Mouse (Mus musculus): Measurements from ENCODE around the gene Dnajc8. TPM values are rescaled to one million over a fixed set of nuclear protein-coding genes. Genes with fewer than 3 reads are reported as not detected.
"Not testable (repeated sequence)": the region's sequence is repeated elsewhere in the genome, so short reads cannot be mapped to it uniquely, and the experiment has no call there.

Gene Dnajc8
- polyA plus RNA-seq, 1 experiment from 2014 or later = 153 TPM

GRCm38 (mm10) chr4:132598861-132599260 is 63.5 kb downstream of the Dnajc8 start:
- no peaks in the 10 kb centered on the region for H3K4me1 ChIP-seq (ENCODE audit: control insufficient read depth, insufficient read depth, low read length)
- H3K27ac ChIP-seq (ENCODE audit: low read length) = no peak overlapping the region
- no peaks in the 10 kb centered on the region for H3K27me3 ChIP-seq (ENCODE audit: control insufficient read depth, insufficient read depth, low read depth, low read length)
- H3K4me3 ChIP-seq (ENCODE audit: low read depth, low read length) = no peak overlapping the region
- ATAC-seq = no peak
- no peak overlapping the region for H3K9ac ChIP-seq (ENCODE audit: low read depth, low read length)
- no peak overlapping the region for H3K4me2 ChIP-seq (ENCODE audit: low read length)
- H3K36me3 ChIP-seq (ENCODE audit: control insufficient read depth, insufficient read depth, low read length) = no peaks in the 10 kb centered on the region
- WGBS = 87% methylated on average over 2 of the region's 2 CpGs
- no peaks in the 10 kb centered on the region for H3K9me3 ChIP-seq (replicated peaks; ENCODE audit: control insufficient read depth, low read length, poor library complexity, severe bottlenecking)

DNA sequence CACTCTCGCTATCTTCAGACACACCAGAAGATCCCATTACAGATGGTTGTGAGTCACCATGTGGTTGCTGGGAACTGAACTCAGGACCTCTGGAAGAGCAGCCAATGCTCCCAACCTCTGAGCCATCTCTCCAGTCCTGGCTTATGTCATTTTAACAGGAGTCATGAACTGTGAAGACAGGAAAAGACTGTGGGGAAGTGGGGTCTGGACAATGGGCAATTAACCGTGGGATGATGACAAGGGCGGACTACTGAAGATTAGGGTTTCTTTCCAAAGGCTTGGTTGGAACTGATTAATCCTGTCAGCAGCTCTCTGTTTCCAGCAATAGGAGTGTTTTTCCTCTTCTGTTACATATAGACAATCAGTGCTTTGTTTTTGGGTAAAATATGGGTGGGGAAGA is 64.4 kb downstream of the Dnajc8 start:
- Histone ChIP-seq H3K9ac (ENCODE audit: low read depth, low read length) (no peak overlapping the region), H3K9me3 (replicated peaks; ENCODE audit: control insufficient read depth, low read length, poor library complexity, severe bottlenecking) (no peaks in the 10 kb centered on the region), H3K4me3 (ENCODE audit: low read depth, low read length) (no peak overlapping the region), H3K27ac (ENCODE audit: low read length) (no peak overlapping the region), H3K4me2 (ENCODE audit: low read length) (no peak overlapping the region), H3K4me1 (ENCODE audit: control insufficient read depth, insufficient read depth, low read length) (no peaks in the 10 kb centered on the region), H3K27me3 (ENCODE audit: control insufficient read depth, insufficient read depth, low read depth, low read length) (no peaks in the 10 kb centered on the region), H3K36me3 (ENCODE audit: control insufficient read depth, insufficient read depth, low read length) (no peaks in the 10 kb centered on the region)
- ATAC-seq = no peak
- 87% methylated on average over 3 of the region's 3 CpGs for WGBS

DNA sequence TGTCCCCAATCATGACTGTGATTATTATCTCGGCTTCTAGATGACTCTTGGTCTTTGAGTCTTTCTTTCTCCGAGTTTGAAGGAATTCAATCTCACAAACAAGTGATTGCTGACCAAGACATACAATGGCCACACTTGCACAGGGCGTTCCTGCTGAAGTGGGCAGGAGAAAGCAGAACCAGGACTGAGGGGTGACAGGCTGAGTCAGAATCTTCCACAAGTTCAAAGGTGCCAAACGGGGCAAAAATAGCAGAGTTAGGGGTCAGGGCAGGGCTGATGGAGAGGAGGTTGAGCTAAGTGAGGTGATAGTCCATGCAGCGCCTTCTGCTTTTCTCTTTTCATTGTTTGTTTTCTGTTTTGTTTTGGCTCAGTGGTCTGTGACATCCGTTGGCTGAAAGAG is 65.1 kb downstream of the Dnajc8 start:
- no peak for ATAC-seq
- H3K4me2 ChIP-seq (ENCODE audit: low read length) = no peak overlapping the region
- no peaks in the 10 kb centered on the region for H3K9me3 ChIP-seq (replicated peaks; ENCODE audit: control insufficient read depth, low read length, poor library complexity, severe bottlenecking)
- H3K9ac ChIP-seq (ENCODE audit: low read depth, low read length) = no peak overlapping the region
- 79% methylated on average over 6 of the region's 6 CpGs for WGBS
- no peaks in the 10 kb centered on the region for H3K4me1 ChIP-seq (ENCODE audit: control insufficient read depth, insufficient read depth, low read length)
- H3K27me3 ChIP-seq (ENCODE audit: control insufficient read depth, insufficient read depth, low read depth, low read length) = no peaks in the 10 kb centered on the region
- no peak overlapping the region for H3K27ac ChIP-seq (ENCODE audit: low read length)
- no peaks in the 10 kb centered on the region for H3K36me3 ChIP-seq (ENCODE audit: control insufficient read depth, insufficient read depth, low read length)
- H3K4me3 ChIP-seq (ENCODE audit: low read depth, low read length) = no peak overlapping the region

DNA sequence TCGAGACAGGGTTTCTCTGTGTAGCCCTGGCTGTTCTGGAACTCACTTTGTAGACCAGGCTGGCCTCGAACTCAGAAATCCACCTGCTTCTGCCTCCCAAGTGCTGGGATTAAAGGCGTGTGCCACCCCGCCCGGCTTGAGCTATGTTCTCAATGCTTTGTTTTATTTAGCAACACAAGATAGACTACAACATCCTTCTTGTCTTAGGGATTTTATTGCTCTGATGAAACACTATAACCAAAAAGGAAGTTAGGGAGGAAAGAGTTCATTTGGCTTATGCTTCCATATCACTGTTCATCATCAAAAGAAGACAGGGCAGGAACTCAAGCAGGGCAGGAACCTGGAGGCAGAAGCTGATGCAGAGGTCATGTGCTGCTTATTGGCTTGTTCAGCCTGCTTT is 65.9 kb downstream of the Dnajc8 start:
- not testable (repeated sequence) for H3K4me3 ChIP-seq (ENCODE audit: low read depth, low read length)

More for the DNA sequence above, 65.9 kb downstream of the Dnajc8 start:
- not testable (repeated sequence) for H3K9ac ChIP-seq (ENCODE audit: low read depth, low read length); H3K4me1 ChIP-seq (ENCODE audit: control insufficient read depth, insufficient read depth, low read length); H3K9me3 ChIP-seq (replicated peaks; ENCODE audit: control insufficient read depth, low read length, poor library complexity, severe bottlenecking); H3K4me2 ChIP-seq (ENCODE audit: low read length); H3K36me3 ChIP-seq (ENCODE audit: control insufficient read depth, insufficient read depth, low read length); H3K27me3 ChIP-seq (ENCODE audit: control insufficient read depth, insufficient read depth, low read depth, low read length); ATAC-seq; H3K27ac ChIP-seq (ENCODE audit: low read length)
- 90% methylated on average over 4 of the region's 5 CpGs for WGBS

Other genes starting within 250 kb of the Dnajc8 start
- 2.1 and 2.9 TPM in 2 replicates for gene Rab42, start 232.2 kb upstream of the Dnajc8 start, polyA plus RNA-seq (2015; fragmentation: Nextera tagmentation; extraction: Ambion mirVana)
- gene Trnau1ap, start 206.0 kb upstream of the Dnajc8 start, polyA plus RNA-seq (2015; fragmentation: Nextera tagmentation; extraction: Ambion mirVana) = 76.3 and 76.6 TPM in 2 replicates
- gene Rcc1, start 181.9 kb upstream of the Dnajc8 start, polyA plus RNA-seq (2015; fragmentation: Nextera tagmentation; extraction: Ambion mirVana) = 29.8 and 30.8 TPM in 2 replicates
- 7.1 and 8.3 TPM in 2 replicates for gene Phactr4, start 113.1 kb upstream of the Dnajc8 start, polyA plus RNA-seq (2015; fragmentation: Nextera tagmentation; extraction: Ambion mirVana)
- 16.9 and 17.9 TPM in 2 replicates for gene Med18, start 71.6 kb upstream of the Dnajc8 start, polyA plus RNA-seq (2015; fragmentation: Nextera tagmentation; extraction: Ambion mirVana)
- gene Sesn2, start 25.0 kb upstream of the Dnajc8 start, polyA plus RNA-seq (2015; fragmentation: Nextera tagmentation; extraction: Ambion mirVana) = 9.2 and 10.0 TPM in 2 replicates
- gene Atpif1, start 1.9 kb upstream of the Dnajc8 start, polyA plus RNA-seq (2015; fragmentation: Nextera tagmentation; extraction: Ambion mirVana) = 1,190 and 1,253 TPM in 2 replicates
- 0.36 and 0.54 TPM in 2 replicates for gene Ptafr, start 28.5 kb downstream of the Dnajc8 start, polyA plus RNA-seq (2015; fragmentation: Nextera tagmentation; extraction: Ambion mirVana)
- gene Eya3, start 103.4 kb downstream of the Dnajc8 start, polyA plus RNA-seq (2015; fragmentation: Nextera tagmentation; extraction: Ambion mirVana) = 11.2 and 15.0 TPM in 2 replicates
- 4.8 and 7.1 TPM in 2 replicates for gene Xkr8, start 197.0 kb downstream of the Dnajc8 start, polyA plus RNA-seq (2015; fragmentation: Nextera tagmentation; extraction: Ambion mirVana)
- 0.53 and 0.62 TPM in 2 replicates for gene Smpdl3b, start 221.7 kb downstream of the Dnajc8 start, polyA plus RNA-seq (2015; fragmentation: Nextera tagmentation; extraction: Ambion mirVana)
- gene Rpa2, start 232.8 kb downstream of the Dnajc8 start, polyA plus RNA-seq (2015; fragmentation: Nextera tagmentation; extraction: Ambion mirVana) = 31.6 and 31.7 TPM in 2 replicates